Mouse (Mus musculus) kidney, adult 11 months (tissue): ENCODE results near the gene Kcne2.
A peak's percentile ranks its signal among the peaks of the same experiment; 100 is the strongest.

Experiments
- DNase-seq: peaks from one replicate; pipeline ENCODE4 v3.0.0; 2022

Gene Kcne2

DNA sequence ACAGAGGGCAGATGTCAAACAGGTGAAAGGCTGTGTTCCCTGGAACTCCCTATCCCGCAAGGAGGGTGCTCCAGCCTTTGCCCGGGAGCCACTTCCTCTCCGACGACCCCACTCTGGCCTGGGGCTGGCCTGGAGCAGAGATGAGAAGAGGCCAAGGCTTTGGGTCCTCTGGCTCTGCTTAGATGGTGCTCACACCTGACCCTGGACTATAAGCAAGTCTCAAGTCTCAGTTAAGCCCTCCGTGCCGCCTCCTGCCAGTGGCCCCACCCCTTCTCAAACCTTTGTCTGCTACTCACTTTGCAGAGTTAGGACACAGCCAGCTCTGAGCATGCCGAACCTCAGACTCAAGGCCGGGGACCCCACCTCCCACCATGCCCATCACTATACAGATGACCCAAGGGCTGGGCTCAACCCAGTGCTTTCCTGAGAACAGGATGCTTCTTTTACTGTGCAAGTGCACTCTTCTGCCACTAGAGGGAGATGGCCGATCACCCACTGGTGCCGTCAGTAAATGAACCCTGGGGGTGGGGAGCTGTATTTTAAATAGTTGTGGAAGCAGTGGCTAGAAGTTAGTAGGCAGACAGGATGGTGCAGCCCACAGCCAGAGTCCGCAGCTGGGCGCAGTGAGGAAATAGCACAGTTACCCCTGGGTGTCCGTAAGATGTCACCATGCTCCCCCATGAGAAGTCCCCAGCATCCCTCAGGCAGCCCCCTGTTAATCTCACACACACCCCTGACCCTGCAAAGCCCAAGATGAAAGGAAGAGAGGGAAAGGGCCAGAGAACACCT, 22.0 kb downstream of the Kcne2 start:
- DNase-seq, result no peak

DNA sequence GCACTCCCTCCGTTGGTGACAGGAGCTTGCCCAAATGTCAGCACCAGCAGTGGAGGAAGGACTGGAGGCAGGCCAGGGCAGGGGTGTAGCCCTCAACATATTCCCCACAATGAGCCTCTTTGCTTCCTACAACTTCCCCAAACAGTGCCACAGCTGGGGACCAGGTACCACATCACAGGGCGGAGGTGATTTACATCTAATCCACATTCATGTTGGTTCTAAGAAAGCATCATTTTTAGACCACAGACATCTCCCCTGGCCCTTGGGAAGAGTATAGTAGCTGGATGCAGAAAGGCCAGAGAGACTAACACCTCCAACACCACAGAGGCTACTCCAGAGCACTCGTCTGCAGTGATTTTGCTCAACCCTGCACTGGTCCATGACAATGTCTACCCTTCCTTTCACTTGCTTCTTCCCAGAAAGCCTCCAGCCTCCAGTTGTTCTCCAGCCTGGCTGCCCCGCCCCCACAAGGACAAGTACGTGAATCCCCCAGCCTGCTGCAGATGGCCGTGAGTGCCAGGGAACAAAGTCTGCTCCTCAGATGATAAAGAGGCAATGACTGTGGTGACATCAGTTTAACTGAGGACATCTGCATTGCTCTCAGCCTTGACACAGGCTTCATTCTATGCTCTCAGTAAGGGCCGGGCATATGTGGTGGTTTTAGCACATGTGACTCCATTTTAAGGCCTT, 24.0 kb downstream of the Kcne2 start:
- DNase-seq, result no peak

GRCm38 (mm10) chr16:92319353-92320109, 27.3 kb downstream of the Kcne2 start:
- no peak for DNase-seq

DNA sequence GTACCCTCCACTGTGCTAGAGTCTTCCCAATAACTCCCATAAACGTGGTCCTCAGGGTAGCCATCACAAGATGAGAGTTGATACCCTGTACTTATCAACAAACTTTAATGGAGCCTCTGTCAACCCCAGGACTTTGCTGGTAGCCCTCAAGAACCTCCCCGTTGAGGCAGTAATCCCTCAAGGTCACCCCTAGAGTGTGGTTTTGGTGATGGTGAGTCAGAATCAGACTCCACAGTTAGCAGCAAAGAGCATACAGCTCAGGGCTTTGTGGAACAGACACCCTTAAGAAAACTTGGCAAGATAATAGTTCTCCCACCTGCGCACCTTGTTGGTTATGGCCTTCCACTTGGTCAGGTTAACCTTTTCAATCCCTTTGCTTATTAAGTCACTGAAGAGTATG, 28.2 kb downstream of the Kcne2 start:
- DNase-seq, result no peak

DNA sequence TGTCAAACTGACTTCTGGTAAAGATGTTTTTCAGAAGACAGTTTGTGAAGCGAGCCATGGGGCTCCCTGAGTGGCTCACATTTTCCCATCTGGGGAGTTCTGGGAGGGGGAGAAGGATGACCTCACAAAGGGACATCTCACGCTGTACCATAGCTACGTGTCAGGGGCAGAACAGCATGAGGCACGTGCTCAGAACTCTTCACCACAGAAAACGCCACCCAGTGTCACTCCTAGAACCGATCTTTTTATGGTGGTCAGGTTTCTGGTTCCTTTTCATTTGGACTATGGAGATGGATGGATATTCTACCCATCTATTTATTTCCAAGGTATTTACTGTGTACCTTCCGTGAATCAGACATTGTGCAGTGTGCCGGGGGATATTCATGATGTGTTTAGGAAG, 29.2 kb downstream of the Kcne2 start, which contains the start of gene Fam243:
Fam243 (minus strand) TSS at position 101 of the 400 bp plus-strand sequence.
- no peak for DNase-seq

DNA sequence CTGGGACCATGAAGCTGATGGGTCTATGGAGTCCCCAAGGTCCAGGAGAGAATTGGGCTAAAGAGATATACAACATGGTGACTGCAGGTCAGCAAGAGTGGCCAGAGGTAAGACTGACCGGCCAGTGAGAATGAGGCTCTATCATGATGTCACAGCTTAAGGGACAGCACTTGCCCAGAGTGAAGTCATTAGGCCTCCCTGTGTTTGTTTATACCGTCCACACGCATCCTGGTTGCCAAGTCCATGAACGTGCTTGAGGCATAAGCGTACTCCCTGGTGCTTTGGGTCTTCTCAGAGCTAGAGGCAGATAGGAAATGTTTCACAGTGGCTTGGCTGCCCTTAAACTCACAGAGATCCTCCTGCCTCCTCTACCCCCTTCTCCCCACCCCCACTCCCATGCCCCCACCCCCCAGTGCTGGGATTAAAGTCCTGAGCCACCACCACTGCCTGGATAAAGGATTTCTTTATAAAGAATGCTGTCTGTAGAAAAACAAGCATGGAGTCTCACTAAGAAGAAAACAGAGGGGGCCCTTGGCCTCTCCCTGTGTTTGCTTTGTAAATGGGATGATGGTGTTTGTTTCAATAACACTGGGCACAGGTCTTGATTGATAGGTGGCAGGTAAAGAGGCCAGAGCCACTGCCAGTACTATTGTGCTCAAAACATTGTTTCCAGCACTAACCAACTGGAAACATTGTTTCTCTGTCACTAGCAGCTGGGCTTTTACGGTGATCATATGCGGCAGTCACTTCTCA, 32.3 kb downstream of the Kcne2 start:
- DNase-seq, result no peak

- no peak for DNase-seq
These were observed 32.8 kb downstream of the Kcne2 start for GRCm38 (mm10) chr16:92325062-92325406.

- no peak for DNase-seq
These were observed 35.7 kb downstream of the Kcne2 start for GRCm38 (mm10) chr16:92327911-92328310.

DNA sequence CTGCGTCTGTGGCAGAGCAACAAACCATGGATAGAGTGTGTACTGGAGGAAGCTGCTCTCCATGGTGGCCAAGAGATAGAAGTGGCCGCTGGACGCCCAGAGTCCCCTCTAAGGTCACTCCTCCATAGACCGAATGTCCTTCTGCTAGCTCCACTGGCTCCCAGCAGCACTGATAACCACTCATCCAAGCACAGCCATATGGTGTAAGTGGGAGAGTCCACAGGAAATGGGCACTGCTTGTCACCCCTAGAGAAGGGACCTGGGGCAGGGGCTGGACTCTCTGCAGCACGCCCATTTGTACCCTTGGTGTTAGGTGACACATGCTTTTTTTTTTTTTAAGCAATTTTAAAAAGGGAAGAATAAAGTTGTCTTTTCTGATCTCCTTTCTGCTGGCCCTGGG, 38.8 kb downstream of the Kcne2 start:
- no peak for DNase-seq

DNA sequence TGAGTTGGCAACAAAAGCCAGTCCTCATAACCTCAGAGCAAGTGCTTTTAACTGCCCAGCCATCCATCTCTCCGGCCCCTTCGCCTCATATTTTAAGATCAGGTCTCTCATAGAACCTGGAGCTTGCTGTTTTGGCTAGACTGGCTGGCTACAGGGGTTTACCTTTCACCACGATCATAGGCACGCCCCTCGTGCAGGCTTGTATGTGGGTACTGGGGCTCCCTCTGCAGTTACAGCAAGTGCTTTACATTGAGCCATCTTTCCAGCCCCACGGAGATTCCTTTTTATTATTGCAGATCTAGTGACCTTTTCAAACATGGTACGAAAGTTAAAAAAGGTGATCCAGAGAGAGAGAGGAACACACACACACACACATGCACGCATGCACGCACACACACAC, 42.4 kb downstream of the Kcne2 start:
- DNase-seq, result no peak

GRCm38 (mm10) chr16:92336280-92336679, 44.1 kb downstream of the Kcne2 start:
- peak; percentile 75 for DNase-seq

GRCm38 (mm10) chr16:92340612-92341511, 48.7 kb downstream of the Kcne2 start:
- DNase-seq, result peak; percentile 43

DNA sequence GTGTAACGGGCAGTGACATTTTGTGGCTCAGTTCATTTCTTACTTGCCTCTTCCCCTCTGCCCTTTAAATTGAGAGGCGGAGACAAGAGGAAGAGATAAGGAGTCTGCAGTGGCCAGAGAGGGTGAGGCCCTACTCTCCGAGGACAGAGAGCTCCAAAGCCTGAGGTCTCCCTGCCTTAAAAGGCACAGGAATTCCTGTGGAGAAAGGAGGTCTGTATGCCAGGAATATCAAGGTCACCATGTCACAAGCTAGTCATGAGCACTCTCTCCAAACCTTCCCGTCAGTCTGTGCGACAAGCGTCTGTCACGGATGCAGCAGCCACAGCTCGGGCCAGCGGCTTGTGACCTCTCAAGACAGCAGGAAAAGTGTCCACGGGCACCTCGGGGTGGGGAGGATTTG, 53.0 kb downstream of the Kcne2 start:
- no peak for DNase-seq

DNA sequence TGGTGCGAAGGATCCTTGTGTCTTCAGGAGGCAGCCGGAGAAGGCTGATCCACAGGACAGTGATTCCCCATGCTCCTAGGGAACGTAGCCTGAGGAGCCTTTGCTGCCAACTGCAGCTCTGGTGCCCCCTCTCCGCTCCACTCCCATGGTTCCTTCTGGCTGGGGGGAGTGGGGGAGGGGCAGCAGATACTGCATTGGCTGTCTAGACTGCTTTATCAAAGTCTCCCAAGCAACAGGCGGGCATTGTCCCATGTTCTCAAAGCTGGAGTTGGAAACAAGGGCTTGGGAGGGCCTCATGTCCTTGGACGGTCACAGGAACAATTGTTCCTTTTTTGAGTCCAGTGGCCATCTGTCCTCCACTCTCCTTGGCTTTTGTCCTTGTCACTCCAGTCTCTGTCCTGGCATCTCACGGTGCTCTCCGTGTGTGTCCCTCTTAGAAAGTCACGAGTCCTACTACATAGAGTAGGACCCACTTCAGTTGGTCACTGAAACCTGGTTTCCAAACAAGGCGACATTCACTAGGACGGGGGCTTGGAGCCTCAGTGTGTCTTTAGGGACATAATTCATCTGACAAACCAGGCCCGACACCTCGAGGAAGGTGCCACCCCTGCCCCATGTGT, 54.2 kb downstream of the Kcne2 start:
- no peak for DNase-seq
